Mouse (Mus musculus): Measurements from ENCODE around the gene Tyw5.
A peak's percentile ranks its signal among the peaks of the same experiment; 100 is the strongest.

Tyw5 gene

DNA sequence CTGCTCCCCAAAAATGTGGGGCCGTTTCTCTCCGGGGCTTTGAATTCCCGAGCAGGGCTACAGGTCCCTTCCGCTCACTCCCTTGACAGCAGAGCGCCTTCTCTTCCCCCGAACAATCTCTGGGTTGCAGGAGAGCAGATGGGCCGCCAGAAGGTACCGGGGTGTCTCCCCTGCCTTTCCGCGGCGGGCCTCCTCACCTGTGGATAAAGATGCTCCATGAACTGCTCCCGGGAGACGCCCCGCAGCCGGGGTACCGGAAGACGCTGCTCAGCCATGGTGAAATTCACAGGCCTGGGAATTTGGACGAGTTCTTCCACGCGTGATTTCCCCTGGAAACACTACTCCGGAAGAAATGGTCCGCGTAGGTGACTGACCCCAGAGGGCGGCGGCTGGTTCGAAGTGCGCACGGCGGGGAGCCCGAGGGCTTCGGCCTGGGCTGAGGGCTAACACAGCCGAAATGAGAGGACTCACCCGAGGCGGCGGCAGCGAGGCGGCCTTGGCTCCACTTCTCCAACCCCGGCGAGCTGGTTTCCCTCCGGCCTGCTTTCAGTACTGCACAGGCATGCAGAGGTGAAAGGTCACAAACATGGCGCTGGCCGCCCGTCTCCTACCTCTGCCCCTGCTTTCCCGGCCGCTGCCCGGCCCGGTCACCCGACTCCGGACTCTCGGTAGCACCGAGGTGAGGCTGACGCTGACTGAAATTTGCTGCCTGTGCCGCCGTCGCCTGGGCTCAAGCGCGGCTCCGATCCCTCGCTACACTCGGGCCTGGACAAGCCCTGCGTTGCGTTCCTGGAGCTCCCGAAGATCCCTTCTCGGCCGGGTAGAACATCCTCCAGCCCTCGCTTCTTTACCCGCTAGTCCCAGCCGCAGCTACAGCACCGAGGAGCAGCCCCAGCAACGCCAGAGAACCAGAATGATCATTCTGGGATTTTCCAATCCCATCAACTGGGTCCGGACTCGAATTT is at the start of gene Tyw5, which contains the start of gene Maip1:
Gene Tyw5 (minus strand): TSS at position 915 of the 965 bp plus-strand sequence.
Gene Maip1 (plus strand): TSS at position 142 of the 965 bp plus-strand sequence.
- peak; percentile 52 to 62 for DNase-seq

DNA sequence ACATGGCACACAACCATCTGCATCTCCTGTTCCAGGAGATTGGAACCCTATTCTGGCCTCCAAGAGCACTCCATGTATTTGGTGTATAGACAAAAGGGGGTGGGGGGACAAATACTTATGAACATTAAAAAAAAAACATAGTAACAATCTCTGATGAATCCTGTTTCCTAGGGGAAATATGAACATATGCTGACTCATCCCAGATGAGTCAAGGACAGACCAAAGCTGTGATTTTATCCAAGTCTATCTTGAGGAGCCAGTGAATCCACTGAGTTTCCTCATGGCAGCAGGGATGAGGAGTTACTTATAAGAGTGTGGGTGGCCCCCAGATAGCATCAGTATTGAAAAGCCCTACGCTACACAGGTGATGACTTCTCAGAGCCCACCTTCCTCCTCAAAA is 43.3 kb upstream of the Tyw5 start:
- DNase-seq, result no peak

DNA sequence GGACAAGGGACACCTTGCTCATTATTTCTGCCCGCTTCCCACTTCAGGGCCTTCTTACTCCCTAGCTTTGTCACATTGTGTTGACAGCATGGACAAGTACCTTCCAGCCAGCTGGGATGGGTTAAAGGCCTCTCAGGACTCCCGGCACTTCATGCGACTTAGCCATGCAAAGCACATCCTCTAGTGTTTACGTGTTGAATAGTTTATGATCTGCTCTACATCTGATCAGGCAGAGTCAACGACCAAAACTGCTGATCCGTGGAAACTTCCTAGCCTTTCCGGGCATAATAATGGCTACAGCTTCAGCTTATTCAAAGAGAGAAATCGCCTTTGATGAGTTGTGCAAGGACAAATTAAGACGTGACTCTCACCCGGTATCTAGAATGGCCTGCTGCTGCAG is 38.8 kb upstream of the Tyw5 start:
- no peak for DNase-seq

DNA sequence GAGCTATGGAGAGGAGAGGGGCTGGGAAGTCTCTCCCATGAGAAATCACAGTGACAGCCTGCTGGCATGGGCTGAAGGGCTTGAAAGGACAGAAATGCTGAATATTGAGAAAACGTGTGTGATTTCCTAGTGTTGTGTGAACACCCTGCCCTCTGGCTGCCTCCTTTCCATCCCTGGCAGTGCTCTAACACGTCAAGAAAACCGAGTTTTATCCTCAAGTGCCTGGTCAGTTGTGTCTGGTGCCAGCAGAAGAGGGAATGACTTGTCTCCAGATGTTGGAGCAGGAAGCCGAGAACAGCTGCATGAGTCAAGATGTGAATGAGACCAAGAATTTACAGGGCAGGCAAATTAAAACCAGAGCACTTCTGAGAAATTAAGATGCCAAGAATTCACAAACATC is 33.9 kb upstream of the Tyw5 start:
- DNase-seq, result no peak

DNA sequence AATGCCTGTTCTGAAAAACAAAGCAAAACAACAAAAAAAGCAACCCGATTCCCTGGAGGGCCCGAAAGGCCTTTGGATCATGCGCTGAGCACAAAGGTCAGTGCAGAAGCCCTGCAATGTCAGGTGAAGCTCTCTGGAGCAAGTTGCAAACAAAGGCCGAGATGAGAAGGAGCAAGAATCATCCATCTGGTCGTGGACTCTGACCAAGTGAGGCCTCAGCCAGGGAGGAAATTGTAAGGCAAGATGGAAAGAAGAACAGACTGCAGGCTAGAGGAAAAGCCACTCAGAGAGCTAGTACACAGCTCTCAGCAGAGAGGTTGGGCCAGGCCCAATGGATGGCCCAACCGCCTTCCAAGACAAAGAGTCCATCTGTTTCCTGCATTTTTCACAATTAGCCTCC is 32.1 kb upstream of the Tyw5 start:
- DNase-seq, result no peak

DNA sequence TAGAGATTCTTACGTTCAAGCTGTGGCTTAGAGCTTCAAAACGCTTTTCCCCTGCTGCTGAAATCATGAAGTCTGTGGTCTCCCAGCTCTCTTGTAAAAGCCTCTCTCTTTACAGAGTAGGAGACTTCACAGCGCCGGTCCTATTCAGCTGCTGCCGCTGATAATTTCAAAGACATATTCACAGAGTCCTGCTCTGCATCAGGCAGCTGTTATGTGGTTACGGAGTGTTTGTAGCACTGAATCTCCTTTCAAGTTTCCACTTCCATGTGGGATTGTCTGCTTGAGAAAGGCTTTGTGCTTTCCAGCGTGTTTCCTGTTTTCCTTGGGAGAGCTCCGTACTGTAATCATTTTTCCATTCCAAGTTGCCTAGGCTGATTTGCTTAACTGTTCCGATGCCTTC is 30.1 kb upstream of the Tyw5 start:
- no peak for DNase-seq

DNA sequence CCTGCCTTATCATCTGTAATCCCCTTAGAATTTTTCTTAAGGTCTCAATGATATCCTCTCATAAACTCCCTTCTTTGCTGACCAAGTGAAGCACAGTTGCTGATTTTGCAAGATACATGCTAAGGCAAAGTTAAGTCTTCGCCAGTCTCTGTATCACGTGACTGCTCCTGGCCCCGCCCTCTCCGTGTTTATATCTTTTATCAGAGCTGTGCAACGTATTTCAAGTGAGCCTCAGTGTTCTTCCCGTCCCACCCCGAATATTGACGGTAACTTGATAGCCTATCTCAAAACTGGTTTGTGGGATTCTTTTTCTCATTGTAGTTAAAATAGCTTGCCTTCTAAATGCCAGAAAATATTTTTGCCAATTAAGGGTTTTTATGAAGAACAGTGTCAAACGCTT is 29.5 kb upstream of the Tyw5 start:
- DNase-seq, result peak; percentile 47 to 52

DNA sequence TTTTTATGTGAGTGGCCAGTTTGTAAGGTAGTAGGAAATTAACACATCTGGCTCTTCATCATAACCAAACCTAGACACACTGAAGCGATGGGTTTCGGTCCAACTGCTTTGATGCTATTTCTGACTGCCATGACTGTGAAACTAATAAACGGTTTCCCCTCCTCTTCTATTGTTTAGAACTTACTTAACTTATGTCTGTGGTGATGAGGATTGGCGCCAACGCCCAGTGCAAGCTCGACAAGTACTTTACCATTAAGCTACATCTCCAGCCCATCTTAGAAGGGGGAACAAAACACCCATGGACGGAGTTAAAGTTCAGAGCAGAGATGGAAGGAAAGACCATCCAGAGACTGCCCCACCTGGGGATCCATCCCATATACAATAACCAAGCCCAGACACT is 26.2 kb upstream of the Tyw5 start:
- DNase-seq, result no peak

DNA sequence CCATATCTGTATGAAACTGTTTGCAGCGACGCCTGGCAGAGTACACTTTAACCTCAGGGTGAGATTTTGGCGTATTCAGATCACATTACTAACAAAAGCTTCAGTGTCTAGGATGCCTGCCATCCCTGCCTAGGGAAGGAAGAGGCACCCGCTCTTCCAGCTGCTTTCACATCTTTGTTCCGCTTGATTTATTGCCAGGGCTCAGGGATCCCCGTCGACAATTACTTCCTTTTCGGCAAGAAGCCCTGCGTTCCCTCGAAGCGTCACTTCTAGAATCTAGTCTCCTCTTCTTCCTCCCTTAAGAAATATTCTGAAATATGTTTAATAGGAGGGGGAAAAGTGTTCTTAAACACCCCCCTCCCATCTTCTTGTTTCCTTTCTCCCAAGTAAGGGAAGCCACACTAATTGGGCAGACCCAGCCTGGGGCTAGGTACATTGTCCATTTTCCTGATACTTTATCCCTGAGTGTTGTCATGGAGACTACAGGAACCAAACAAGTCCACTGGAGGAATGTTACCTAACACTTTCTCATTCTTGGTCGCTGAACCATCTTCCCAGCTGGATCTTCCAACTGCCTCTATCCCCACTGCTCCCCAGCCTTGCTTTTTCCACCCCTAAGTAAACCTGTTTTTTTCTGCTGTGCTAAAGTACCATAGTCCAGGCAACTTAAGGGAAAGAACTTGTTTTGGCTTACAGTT is 23.0 kb upstream of the Tyw5 start:
- no peak for DNase-seq

DNA sequence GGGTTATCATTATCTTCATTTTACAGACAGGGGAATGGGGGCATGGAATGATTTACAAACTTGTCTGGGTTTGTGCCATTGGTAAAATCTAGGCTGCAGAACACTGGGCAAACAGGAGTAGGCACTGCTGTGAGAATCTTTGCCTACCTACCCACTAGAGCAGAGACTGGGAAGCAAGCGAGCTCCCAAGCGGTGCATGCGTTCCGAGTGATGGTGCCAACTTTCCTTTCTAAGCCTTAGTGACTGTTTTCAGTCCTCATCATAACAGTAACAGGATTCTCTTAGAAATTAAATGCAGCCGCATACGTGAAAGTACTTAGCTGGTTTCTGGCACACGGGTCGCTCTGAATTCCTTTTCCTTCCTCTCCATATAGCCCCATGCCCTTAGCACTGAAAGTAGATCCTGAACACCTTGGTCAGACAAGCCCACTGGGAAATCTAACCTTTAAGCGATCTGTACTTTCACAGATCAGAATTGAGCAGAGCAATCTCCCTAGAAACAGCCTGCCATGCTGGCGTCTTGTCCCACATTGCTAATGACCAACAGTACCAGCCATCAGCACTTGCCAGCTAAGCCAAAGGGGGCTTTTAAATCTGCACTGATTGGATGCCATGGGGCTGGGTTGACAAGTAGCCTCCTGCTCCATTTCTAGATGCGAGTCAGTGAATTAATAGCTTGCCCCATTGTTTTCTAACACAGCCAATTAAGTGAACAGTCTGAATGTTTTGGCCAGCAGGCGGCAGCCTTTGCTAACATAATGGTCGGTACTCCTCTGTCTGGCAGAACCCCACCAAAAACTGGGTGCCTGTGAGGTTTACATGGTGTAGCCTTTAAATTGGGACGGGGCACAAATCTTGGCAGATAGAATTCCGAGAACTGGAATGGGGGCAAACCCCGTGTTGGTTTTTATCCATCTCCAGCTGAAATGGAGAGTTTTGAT is 21.7 kb upstream of the Tyw5 start:
- DNase-seq, result peak; percentile 55 to 60

DNA sequence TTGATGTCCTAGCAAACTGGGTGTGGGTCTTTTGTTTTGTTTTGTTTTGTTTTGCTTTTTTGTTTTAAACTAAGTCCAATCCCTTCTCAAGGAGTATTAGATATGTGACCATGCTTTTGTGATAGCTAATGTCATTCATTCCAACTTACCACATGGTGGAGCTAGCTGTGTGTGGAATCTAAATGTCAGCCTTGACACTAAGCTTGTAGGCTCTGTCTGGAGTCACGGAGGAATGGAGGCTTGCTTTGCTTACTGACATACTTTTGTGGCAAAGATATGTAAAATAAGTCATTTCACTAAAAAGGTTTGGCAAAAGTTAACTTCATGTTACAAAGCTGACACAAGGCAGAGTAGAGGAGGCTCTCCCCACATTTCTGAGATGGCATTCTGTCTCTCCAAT is 16.8 kb upstream of the Tyw5 start:
- no peak for DNase-seq

DNA sequence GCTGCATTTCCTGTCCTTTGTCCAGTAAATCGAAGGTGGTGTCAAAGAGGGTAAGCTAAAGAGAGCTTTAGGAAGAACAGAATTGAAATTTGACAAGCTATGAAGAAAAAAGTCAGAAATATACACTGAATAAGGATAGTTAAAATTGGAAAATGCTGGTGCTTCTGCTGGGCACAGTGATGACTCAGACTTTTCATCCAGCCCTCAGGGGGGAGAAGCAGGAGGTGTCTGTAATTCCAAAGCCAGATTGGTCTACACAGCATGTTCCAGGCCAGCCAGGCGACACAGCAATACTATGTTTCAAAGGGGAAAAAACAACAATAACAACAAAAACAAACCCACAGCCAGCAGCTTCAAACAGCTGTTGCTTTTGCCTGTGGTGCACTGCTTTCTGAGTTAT is 6.5 kb upstream of the Tyw5 start:
- DNase-seq, result no peak

DNA sequence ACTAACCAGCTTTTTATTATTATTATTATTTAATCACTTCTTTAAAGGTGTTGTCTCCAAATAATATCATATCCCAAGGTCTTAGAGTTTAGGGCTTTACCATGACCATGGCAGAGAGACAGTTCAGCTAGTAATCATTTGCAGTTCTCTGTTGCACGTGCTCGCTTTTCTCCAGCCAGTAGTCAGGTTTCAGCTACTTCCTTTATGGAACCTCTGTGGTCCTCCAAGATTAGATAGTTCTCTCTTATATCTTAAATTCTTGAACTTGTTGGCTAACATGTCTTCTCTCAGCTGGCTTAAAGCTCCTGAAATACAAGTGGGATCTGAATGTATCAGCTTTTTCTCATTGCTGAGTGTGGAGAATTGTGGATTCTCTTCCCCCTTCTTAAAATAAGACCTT is 2.1 kb upstream of the Tyw5 start:
- DNase-seq, result no peak

DNA sequence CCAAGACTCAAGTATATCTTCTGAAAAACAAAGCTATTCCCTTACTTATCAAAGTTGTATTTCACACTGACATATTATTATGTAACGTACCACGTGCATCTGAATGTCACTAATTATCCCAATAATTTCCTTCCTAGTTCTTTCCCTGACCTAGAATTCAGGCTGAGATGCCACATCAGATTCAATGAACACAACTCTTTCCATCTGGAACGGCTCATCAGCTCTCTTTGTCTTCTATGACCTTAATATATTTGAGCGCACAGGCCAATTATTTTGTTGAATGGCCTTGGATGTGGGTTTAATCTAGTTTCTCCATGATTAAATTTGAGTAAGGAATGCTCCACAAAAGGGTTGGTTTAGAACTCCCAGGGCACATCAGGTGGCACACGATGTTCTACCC is 4.8 kb downstream of the Tyw5 start:
- no peak for DNase-seq

DNA sequence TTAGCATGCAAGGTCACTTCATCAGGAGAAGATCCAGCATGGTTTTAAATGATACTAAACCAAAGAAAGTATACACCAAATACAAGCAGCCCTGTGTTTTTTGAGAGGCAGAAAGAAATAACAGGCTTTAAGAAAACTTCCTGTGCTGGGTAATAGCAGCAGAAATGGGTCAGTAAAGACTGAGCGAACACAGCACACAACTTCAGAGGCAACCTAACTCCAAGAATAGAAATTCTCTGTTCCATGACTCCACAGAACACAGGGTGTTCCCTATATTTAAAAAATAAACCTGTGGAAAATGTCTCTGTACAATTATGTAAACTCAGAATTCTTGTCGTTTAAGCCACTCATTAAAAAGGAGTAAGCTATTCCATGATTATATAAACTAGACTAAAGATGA is 6.0 kb downstream of the Tyw5 start:
- DNase-seq, result no peak

DNA sequence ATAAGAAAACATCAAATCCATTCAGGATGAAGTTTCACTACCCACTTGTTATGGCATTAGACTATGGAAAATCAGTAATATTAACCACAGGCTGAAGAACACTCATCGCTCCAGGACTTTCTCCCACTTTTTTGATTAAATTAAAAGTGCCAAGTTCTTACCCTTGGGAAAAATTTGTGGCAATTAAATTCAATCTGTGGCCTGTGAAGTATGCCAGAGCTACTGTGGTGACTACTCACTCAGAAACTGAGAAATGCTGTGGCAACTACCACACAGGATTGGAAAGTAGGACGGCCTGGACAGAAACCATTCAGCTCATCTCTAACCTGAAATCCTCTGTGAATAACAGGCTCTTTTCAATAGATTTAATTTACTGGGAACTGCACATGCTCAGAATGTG is 6.6 kb downstream of the Tyw5 start:
- no peak for DNase-seq

DNA sequence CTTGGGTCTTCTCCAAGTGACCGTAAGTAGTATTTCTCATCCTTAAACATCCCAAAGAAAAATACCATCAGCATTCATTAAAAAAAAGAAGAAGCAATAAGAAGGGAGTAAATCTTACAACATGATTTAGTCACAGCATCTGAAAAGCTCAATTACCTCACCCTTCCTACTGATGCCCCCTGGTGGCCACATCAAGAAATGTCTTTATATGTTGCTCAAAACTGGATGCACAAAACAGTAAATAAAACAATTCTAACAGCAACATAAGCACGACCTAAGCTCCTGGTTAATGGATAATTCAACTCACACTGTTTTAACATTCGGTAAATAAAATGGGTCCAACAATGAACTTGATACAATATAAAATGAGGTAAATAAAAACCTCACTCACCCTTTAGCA is 12.8 kb downstream of the Tyw5 start:
- no peak for DNase-seq

DNA sequence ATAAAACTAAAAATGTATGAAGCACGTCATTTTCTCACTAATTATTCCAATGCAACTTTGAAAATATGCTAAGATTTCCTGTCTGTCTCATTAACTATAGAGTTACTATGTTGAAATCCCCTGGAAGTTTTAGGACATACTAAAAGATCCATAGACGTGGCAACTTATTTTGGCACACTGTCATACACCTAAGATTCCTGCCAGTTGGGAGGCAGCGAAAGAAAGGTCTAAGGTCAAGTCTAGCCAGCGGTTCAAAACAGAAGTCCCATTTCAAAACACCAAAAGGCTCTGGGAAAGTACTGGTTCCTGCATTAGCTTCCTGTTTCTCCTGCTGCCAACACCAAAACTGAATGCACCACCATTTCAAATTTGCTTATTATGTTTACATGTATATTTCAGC is 14.5 kb downstream of the Tyw5 start:
- no peak for DNase-seq

DNA sequence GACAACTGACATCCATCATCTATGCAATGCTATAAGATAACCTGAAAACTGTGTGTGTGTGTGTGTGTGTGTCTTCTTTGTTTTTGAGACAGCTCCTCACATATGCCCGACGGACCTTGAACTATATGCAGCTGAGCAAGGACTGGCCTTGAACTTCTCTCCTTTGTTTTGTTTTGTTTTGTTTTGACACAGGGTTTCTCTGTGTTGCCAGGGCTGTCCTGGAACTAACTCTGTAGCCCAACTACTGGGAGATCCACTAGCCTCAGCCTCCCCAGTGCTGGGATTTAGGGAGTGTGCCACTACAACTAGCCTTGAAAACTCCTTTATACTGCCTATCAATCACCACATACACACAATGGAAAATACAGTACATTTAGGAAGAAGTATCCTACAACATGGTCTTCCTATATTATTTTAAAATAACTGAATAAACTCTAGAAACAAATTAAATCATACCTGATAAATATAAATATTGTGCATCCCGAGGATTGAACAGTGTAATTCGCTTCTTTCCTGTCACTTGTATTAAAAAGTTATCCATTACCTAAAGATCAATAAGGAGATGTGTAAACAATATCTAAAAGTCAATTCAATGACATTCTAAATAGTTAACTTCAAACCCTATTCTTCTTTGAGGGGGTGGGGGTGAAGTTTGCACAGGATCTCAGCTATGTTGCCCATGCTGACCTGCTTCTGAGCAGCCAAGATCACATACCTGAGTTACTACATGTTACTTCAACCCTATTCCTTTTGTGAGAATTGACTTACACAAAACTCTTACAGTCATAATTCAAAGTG is 15.7 kb downstream of the Tyw5 start:
- no peak for DNase-seq

DNA sequence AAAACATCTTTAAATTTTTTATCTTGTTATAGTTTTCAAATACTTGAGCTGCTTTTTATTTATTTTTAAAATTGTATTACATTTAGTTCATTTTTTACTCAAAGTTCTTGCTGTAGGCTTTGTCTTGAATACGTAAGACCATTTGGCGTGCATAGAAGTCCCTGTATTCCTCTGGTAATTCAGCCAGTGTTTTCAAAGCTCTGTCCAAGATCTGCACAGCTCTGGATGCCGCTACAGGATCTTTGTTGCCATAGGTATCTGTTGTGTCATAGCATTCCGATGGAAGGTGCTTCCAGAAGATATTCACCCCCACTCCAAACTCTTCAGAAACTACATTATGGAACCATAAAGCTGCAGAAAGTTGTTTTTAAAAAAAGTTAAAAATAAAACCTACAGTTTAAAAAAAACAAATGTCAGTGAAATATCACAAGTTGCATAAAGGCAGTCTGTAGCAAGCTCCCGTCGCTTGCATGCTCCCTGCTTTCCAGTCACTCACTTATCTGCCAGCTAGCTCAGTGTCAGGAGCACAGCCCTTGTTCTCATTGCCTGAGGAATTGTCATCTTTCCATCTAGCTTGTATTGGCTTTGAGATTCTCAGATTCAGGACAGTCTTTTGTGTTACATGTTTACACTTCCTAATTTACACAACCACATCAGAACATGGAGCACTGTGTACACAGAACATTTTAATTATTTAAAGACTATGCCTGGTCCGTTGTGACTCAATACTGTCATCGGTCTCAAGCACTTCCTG is 18.3 kb downstream of the Tyw5 start:
- no peak for DNase-seq

DNA sequence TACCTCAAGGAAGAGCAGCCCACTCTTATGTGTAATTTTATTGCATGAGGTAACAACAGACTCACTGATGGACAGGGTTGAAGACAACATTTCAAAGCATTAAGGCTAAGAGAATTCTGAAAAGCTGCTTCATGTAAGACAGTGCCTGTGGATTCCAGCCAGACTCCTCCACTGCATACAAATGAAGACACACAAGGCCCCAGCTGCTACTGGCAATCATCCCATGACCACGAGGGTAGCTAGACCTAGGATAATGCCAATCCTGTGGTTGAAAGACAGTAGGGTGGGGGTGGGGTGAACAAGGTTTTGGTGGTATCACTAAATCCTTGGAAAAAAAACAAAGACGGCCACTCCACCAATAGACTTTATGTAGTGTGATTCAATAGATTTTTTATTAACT is 19.0 kb downstream of the Tyw5 start:
- no peak for DNase-seq
